Mouse (Mus musculus) hindlimb bud, embryonic 11.5 days (tissue): ENCODE results near the gene Keg1.
"Not testable (repeated sequence)": the region's sequence is repeated elsewhere in the genome, so short reads cannot be mapped to it uniquely, and the experiment has no call there.

Source experiments
- DNase-seq: peaks from one replicate; pipeline ENCODE4 v3.0.0-alpha.2; 2012; ENCODE audit warnings: low read depth, low spot score; ENCODE audit errors: extremely low spot score

Gene Keg1

GRCm38 (mm10) chr19:12695590-12695989, at the start of gene Keg1:
Gene Keg1 (plus strand): TSS chr19:12695786.
- DNase-seq, result no peak

GRCm38 (mm10) chr19:12649511-12649910, 46.1 kb upstream of the Keg1 start:
- DNase-seq, result no peak

- DNase-seq, result no peak
Measured at GRCm38 (mm10) chr19:12666156-12666555, 29.4 kb upstream of the Keg1 start.

- DNase-seq, result not testable (repeated sequence)
Measured at GRCm38 (mm10) chr19:12668601-12669000, 27.0 kb upstream of the Keg1 start.

- no peak for DNase-seq
Measured at GRCm38 (mm10) chr19:12670139-12670538, 25.4 kb upstream of the Keg1 start, which contains the start of gene Olfr1442. Gene Olfr1442 (plus strand): TSS chr19:12670439.

GRCm38 (mm10) chr19:12671051-12671450, 24.5 kb upstream of the Keg1 start:
- DNase-seq, result no peak

GRCm38 (mm10) chr19:12677812-12678211, 17.8 kb upstream of the Keg1 start, which contains the start of gene Olfr1443:
Gene Olfr1443 (plus strand): TSS chr19:12678112.
- no peak for DNase-seq

GRCm38 (mm10) chr19:12684638-12685037, 10.9 kb upstream of the Keg1 start:
- no peak for DNase-seq

GRCm38 (mm10) chr19:12685231-12685630, 10.4 kb upstream of the Keg1 start:
- no peak for DNase-seq

- DNase-seq, result no peak
Measured at GRCm38 (mm10) chr19:12696221-12696620, 635 bp downstream of the Keg1 start.

- no peak for DNase-seq
Measured at GRCm38 (mm10) chr19:12708458-12708857, 12.9 kb downstream of the Keg1 start.

- DNase-seq, result no peak
Measured at GRCm38 (mm10) chr19:12708986-12709385, 13.4 kb downstream of the Keg1 start.

GRCm38 (mm10) chr19:12719189-12719588, 23.6 kb downstream of the Keg1 start:
- no peak for DNase-seq

- DNase-seq, result no peak
Measured at GRCm38 (mm10) chr19:12720463-12720862, 24.9 kb downstream of the Keg1 start.

GRCm38 (mm10) chr19:12720919-12721318, 25.3 kb downstream of the Keg1 start:
- not testable (repeated sequence) for DNase-seq

- not testable (repeated sequence) for DNase-seq
Measured at GRCm38 (mm10) chr19:12721596-12721995, 26.0 kb downstream of the Keg1 start.

GRCm38 (mm10) chr19:12722308-12722707, 26.7 kb downstream of the Keg1 start:
- no peak for DNase-seq

- DNase-seq, result no peak
Measured at GRCm38 (mm10) chr19:12725851-12726250, 30.3 kb downstream of the Keg1 start.

- DNase-seq, result no peak
Measured at GRCm38 (mm10) chr19:12731036-12731435, 35.5 kb downstream of the Keg1 start.

GRCm38 (mm10) chr19:12731950-12732349, 36.4 kb downstream of the Keg1 start:
- no peak for DNase-seq

GRCm38 (mm10) chr19:12756286-12756685, 60.7 kb downstream of the Keg1 start:
- no peak for DNase-seq

- no peak for DNase-seq
Measured at GRCm38 (mm10) chr19:12758936-12759478, 63.4 kb downstream of the Keg1 start.

GRCm38 (mm10) chr19:12759656-12760055, 64.1 kb downstream of the Keg1 start:
- DNase-seq, result no peak
